Mouse (Mus musculus) adrenal gland, adult 18-20 months (tissue): ENCODE data around the gene Cd82. TPM values are rescaled to one million over a fixed set of nuclear protein-coding genes. Genes with fewer than 3 reads are reported as not detected.

Source experiments
- DNase-seq, 2 experiments: peaks; one replicate each; pipeline ENCODE4 v3.0.0; 2021 to 2022; ENCODE audit warnings: low spot score in 2 of 2
- total RNA-seq, 2 experiments: library from RNA; stranded (reverse); gene quantifications; 1 replicate in 1 of 2; 2 replicates in 1 of 2; pipeline ENCODE4 v1.2.3; 2021

Gene Cd82
- total RNA-seq, 2 experiments from 2014 or later, result 55.7 to 67.5 TPM

DNA sequence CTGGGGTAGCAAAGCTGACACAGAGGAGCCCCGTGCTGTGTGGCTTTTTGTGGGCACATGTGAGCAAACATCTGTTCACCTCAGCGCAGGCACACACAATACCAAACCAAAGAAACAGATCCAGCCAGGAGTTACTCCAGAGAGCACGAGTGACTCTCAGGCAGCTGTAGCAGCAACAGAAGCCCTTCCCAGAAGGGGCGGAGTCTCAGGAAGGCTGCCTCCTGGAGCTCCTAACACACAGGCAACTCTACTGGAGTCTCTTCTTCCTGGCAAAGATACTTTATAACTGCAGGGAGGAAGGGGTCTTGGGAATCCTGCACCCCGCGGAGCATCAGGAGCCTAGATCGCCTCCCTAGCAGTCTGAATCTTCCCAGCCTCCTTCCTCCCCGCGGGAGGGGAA, 7.2 kb upstream of the Cd82 start:
- DNase-seq, result peak in 1 of 2 experiments; percentile 43

DNA sequence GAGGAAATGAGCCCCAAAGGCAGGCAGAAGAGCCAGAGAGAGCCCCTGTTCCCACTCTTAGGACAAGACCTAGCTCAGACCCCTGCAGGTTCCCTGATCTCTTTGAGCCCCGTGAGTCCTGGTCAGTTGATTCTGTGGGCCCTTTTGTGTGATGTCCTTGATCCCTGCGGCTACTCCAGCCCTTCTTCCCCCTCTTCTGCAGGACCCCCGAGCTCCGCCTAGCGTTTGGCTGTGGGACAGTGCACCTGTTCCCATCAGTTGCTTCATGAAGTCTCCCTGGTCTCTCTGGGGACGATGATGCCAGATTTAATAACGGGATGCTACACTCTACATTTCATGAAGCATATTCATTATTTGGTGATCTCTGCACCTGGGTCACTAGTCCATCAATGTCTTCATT, 6.2 kb upstream of the Cd82 start:
- DNase-seq, result no peak

DNA sequence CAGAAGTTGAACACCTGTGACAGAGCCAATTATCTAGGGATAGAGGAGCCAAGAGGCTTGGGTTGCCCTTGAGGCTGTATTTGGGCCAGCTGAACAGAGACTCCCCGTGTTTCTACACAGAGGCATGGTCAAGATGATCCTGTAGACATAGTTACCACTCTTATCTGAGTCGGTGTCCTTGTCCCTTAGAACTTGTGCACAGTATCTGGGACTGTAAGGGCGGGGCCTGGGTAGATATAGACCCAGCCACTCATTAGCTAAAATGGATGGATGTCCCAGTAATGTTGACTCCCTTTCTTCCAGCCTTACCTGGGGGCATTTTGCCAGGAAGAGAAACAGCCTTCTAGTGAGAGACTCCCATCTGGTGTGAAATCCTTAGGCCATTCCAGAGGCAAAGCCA, 3.4 kb upstream of the Cd82 start:
- no peak for DNase-seq

DNA sequence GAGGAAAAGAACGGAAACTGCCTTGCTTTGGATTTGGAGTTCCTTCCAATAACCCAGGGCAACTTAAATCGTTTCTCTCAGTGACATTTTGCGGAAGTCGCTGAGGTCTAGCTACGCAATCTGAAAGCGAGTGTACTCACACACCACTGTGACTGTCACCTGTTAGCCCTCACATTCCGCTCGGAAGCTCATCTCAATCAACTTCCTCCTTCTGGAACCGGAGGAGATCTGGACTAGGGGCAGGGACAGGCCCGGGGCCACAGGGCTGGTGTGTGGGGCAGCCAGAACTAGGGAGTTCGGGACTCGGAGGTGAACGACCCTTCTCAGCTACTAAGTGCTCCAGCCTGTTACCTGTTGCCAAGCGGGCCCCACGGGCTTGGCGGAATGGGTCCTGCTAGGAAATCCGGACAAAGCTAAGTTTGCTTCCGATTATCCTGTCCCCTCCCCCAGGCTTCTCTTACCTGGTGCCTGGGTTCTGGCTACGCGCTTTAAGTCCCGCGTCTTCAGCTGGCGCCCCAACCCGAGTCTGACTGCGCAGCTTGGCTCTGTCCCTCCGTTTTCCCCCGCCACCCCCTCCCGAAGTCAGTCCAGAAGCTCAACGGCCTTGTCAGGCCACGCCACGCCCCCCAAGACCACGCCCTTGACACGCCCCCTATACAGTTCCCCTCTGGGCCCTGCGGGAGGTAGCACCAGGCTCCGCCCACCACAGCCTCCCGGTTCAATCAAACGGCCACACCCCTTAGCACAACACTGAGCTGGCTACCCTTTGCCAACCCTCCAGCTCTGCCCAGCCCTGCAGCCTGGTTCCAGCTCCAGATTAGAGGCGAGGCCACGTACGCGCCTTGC, 848 bp downstream of the Cd82 start:
- peak; percentile 96 to 99 for DNase-seq

DNA sequence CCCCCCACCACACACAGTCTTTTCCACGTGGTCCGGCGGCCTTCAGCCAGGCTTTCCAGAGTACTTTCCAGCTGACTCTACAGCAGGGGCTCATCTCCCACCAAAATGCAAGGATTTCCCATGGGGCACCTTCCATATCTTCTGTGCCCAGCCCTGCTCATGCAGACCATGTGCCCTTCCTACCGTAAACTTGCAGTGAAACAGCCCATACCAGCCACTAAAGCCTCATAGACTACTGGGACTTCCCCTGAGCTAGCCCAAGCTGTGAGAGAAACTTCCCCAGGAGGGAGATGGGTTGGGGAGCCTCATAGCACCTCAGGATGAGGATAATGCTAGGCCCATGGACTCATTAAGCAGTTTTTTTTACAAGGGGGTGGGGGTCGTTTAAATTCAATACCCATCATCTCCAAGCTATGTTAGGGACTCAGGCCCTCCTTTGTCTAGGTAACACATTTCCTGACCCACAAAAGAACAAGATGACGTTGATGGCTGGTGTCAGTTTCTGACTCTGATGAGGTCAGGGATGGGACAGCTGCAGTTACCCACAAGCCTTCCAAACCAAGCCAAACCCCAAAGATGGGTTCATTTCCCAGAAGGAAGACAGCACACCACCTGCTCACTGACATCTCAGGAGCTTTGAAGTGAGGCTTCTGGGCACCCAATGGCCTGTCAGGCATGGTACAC, 2.0 kb downstream of the Cd82 start:
- DNase-seq, result no peak

DNA sequence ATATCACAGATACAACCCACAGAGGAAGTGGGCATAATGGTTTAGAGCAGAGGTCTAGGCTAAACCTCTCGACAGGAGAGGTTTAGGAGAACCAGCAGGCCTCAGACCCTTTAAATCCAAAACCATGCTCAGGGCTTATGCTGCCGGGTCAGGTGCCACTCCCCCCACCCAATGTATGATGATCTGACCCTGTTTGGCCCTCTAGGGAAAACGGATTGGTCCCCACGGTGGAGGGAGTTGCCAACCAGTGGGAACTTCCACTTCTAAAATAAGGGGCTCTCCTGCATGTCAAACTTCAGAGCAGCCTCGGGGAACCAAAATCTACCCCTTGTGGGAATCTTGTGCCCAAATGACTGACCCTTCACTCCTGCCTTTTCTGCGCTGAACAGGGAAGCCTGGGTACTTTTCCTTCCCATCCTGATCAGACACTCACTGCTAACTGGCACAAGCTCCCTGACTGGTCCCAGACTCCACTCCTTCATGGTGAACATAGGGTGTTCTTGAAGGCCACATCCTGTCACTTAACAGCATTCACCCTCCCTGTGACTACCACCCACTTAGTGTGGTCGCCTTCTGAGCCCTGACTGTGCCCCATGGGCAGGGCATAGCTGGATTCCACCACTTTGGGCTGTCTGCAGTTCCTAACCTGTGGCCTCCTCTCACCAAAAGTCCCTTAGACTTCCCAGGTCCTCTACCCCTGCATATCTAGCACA, 3.6 kb downstream of the Cd82 start:
- DNase-seq, result no peak

DNA sequence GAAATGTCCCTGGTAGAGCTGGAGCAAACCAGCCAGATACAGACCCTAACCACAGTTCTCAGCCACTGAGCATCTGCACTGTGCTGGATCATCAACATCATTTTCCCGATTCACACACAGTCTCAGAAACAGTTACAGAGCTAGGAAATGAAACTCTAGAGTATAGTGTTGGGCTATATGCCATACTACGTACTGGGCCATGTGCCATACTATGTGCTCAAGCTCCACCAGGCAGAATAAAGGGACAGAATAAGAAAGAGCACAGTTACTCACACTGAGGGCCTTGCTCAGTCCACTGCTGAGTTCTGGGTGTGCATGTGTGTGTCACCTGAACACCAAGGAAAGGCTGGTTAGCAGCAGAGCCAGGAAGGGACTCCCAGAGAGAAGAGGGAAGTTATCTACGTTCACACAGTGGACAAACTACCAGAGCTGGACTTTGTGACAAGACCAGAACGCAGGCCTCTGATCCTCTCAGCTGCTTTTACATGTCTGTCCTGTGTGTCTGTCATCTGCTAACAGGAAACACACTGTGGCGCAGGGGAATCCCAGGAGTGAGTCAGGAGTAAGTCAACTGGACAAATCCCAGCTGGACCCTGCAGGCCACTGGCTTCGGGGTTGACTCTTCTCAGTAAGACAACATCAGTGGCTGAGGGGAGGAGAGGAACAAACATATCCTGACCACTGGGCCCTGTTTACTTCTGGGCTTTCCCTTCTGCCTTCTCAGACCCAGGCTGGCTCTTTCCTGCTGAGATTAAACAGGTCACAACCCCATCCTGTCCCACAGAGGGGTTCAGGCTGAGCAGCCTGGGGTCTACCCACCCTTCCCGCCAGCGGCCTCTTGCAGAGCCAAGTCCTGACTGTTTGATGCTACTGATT, 4.4 kb downstream of the Cd82 start:
- no peak for DNase-seq

DNA sequence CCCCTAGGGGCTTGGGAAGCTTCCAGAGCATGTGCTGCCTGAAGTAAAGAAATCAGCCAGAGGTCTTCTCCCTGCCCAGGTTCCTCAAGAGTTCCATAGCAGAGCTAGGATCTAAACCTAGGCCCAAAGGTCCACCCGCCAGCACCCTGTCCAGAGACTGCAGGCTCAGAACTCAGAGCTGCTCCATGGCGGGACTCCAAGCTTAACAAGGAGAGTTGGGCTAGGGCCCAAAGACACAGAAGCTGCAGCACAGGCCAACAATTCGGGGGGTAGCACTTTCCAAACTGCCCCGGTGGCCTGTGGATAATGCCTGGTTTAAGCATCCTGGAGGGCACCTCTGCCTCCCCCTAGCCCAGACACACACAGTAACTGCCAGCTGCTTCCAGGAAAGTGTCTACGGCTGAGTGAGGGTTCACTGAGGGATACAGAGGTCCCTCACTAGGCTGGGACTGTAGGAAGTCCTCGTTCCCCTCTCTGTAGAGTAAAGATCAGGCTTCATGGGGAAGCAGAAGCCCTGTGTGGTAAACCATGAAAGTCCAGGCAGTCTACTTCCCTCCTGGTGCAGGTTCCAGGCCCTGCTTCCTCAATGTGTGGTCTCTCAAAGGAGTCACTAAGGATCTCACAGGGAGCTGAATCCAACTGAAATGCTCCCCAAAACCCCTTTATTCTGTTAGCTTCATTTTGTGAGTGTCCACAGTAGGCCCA, 5.4 kb downstream of the Cd82 start:
- no peak for DNase-seq

DNA sequence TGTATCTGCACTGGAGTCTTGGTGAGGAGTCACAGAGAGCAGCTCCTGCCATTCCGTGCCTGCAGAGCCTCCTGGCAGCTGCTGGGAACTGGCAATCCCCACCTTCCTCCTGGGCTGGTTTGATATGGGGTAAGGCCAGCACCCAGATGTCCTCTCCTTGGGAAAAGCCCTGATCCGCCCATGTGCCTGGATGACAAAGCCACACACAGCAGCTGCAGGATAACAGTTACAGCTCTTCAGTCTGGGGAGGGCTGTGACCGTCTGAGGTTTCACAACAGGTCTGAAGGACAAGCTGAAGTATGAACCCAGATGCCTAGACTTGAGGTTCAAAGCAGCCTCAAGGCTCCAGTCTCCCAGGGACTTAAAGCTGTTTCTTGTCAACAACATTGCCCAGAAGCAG, 6.8 kb downstream of the Cd82 start:
- DNase-seq, result no peak

DNA sequence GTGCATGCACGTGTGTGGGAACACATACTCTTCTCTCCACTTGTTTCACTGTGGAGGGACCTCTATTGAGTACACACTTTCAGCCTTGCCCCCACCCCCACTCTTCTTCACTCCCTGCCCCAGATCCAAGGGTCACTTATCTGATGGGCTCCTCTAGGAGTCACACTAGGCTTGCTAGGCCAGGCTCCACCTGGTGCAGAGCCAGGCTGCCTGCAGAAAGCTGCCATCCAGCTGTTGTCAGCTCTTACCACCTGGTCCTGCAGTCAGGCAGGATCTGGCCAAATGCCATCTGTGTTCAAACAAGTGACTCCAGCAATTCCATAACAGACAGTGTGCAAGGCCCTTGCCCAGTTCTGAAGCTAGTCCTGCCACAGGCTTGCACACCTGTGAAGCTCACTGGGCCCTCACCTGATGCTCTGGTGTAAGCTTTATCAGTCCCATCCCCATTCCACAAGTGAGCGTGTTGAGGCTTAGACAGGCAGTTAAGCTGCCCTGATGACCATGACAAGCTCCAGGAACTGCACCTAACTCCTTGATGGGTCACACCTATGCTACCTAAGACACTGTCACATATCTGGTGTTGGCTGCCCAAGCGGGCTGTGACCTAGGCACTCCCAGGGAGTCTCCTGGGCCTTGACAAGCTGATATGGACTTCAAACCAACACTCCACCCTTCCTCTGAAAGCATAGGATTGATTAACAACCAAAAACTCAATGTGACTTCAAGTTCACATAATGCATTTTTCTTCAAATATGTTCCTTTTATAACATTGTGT, 7.9 kb downstream of the Cd82 start:
- no peak for DNase-seq

DNA sequence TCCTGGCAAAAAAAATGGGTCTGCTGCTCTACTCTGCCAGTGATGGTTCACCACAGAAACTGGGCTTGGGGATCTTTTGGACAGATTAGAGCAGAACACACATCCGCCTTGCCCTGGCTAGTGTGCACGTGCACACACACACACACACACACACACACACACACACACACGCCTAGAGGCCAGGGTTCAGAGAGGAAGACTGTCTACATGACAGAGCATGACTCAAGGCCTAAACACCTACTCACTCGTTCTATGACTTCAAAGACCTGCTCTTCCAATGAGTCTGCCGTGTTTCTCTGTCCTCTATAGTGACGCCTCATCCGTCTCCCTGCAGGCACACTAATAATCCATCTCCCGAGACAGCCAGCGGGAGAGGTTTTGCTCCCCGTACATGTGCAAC, 8.6 kb downstream of the Cd82 start:
- no peak for DNase-seq

DNA sequence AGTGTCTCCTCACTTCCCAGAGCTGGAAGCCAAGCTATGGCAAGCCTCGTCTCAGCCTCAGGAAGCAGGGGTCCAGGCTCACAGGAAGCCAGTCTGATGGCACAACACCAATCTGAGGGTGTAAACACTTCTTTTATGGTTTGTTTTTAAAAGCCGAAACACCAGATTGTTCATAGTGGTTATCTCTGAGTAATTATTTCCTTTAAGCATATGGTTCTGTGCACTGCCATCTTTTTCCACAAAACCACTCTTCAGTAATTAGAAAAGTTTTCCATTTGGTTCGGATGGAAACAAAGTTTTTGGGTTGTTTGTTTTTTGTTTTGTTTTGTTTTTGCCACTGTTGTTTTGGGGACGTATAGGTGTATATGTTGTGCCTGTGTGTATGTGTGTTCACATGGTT, 9.9 kb downstream of the Cd82 start:
- DNase-seq, result no peak

DNA sequence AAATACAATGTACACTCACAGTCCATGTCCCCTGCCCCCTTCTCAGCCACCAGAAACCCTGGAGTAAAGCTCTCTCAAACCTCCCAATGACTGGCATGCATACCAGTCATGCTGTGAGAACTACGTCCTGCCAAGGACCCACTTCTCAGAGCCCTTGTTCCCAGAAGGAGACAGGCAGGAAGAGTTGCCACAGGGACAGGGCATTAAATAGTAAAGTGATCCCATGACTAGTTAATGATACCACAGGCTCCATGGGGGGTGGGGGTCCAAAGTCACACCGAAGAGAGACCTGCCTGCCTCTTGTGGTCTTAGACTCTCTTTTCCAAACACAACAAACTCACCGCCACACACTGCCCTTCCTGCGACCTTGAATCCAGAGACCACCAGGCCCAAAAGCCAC, 10.4 kb downstream of the Cd82 start:
- DNase-seq, result no peak

DNA sequence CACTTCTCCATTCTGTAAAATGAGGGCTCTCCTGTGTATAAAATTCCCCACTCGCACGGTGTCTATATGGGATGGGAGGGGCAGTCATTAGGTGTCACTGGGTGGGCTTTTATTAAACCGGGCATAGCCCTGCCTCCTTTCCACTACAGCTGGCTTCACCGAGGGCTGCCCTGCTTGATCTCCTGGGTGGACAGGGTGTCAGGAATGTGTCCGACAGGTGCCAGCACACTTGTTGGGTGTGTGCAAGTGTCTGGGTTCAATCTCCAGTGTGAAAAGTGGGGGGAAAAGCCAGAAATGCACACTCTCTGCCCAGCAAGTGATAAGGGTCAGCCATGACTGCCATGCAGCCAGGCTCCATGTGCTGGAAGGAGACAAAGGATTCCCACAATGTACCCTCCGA, 10.9 kb downstream of the Cd82 start:
- DNase-seq, result no peak

DNA sequence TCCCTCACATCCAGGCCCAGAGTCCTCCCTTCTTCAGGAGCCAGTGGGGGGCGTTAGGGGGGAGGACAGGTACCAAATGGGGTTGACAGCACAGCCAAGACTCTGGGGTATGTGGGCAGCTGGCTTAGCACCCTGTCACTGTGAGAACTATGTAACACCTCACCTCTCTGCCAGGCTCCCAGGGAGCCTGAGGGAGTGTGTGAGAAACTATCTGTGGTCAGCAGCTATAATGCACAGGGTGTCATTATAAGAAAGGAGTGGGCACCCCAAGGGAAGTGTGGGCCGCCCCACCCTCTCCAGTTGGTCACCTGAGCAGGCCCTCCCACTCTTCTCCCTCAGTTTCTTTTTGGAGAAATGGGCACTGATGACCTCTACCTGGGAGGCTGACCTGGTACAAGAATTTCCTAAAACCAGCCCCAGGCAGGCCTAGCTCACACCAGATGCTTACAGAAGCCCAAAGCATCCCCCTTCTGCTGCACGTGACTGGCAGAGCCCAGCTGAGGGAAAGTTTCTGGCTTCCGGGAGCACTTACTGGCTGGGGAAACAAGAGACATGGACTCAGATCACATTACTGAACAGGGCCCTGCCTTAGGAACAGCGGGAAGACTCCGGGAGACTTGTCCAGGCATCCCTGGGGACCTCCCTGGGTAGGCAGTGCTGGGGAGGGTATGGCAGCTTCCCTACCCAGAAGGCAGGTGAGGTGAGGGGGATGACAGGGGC, 11.6 kb downstream of the Cd82 start:
- DNase-seq, result no peak

DNA sequence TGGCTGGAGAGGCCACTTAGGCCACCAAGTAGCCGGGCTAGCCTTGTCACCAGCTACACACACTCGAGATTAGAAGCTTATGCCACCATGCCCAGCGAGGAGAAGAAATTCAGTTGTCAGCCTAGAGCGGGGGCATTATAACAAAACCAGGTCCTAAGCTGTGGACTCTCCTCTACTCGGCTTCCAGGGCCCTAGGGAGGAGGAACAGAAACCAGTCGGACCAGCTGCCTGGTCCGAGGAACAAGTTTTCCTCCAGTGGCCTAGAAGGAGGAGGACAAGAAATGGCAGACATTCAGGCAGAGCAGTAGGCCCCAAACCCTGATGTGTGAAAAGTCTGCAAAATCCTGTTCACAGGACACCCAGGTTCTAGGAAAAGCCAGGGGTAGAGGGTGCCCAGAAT, 12.2 kb downstream of the Cd82 start:
- DNase-seq, result no peak

DNA sequence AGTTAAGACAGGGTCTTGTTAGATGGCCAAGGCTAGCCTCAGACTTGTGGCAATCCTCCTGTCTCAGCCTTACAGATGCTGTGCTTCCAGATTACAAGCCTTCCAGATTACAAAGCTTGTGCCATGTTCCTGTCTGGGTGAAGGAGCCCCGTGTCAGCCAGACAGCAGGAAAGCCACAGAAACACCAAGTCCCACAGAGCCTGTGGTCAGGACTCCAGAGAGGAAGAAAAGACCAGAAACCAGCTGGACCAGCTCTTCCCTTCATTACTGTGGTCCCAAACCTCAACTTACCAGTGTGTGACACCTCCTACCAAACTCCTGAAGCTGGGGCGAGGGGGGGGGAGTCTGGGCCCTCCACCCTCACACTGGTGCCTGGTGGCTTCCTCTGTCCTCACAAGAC, 13.3 kb downstream of the Cd82 start:
- DNase-seq, result no peak

DNA sequence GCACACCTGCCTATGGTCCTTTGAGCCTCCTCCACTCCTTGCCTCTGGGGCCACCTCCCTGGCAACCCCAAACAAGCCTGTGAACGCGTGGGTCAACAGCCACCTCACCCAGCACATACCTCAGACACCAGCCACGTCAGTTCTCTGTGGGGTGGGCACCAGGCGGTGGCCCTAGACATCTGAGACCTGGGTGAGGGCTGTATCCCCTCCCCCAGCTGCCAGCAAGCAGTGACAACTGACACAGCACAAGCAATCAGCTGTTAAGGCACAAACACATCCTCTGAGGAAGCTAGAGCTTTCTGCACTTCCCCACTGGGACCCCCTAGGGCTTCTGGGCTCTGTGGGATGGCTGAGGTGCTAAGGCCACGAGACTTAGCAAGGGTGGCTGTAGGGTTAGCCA, 14.2 kb downstream of the Cd82 start:
- no peak for DNase-seq
